Mouse (Mus musculus) hindbrain, embryonic 14.5 days (tissue): Measurements from ENCODE around the gene Wif1. TPM values are rescaled to one million over a fixed set of nuclear protein-coding genes. Genes with fewer than 3 reads are reported as not detected.

Source experiments
- ATAC-seq: fragments of 200-750 bp; cut with Nextera tagmentation; 2 replicates; pipeline ENCODE4 v1.8.0; 2017; ENCODE audit warnings: moderate number of reproducible peaks, mild to moderate bottlenecking, moderate TSS enrichment, moderate library complexity; ENCODE audit not compliant: low FRiP score
- DNase-seq: peaks from one replicate; pipeline ENCODE4 v3.0.0-alpha.2; 2015; ENCODE audit warnings: low spot score
- H3K27ac ChIP-seq: fragments of 300-500 bp; sonication (generic); 2 replicates; pipeline ENCODE4 v1.5.1; 2014; ENCODE audit warnings: mild to moderate bottlenecking, moderate library complexity
- H3K27me3 ChIP-seq: fragments of 300-500 bp; sonication (generic); 2 replicates; pipeline ENCODE4 v1.6.1; 2014; ENCODE audit warnings: mild to moderate bottlenecking, low read length, mixed read lengths; ENCODE audit not compliant: control insufficient read depth, insufficient read depth
- H3K36me3 ChIP-seq: fragments of 300-500 bp; sonication (generic); replicated peaks from 2 replicates; pipeline ENCODE4 v1.6.1; 2014; ENCODE audit not compliant: control insufficient read depth, insufficient read depth
- H3K4me1 ChIP-seq: fragments of 300-500 bp; sonication (generic); replicated peaks from 2 replicates; pipeline ENCODE4 v1.6.1; 2014; ENCODE audit warnings: antibody characterized with exemption, low read length, mixed read lengths; ENCODE audit not compliant: control insufficient read depth, insufficient read depth
- H3K4me2 ChIP-seq: fragments of 300-500 bp; sonication (generic); replicated peaks from 2 replicates; pipeline ENCODE4 v1.6.1; 2014; ENCODE audit warnings: mild to moderate bottlenecking, moderate library complexity
- H3K4me3 ChIP-seq: fragments of 300-500 bp; sonication (generic); replicated peaks from 2 replicates; pipeline ENCODE4 v1.5.1; 2014; ENCODE audit warnings: mild to moderate bottlenecking, low read length
- H3K9ac ChIP-seq: fragments of 300-500 bp; sonication (generic); 2 replicates; pipeline ENCODE4 v1.6.1; 2014
- H3K9me3 ChIP-seq: fragments of 300-500 bp; sonication (generic); 2 replicates; pipeline ENCODE4 v1.6.1; 2016; ENCODE audit warnings: low read length; ENCODE audit not compliant: control insufficient read depth
- WGBS: fragments of 180-500 bp; shearing (Covaris S2); extraction: QIAGEN DNeasy Blood & Tissue Kit; methylation state at CpG from one replicate; pipeline ENCODE4 v1.1.7; 2014; 5-methylcytosine and 5-hydroxymethylcytosine counted together
- polyA plus RNA-seq: library from polyadenylated mRNA; unstranded; fragments of >200 nt; fragmentation: Nextera tagmentation; extraction: Ambion mirVana; gene quantifications from 2 replicates; pipeline ENCODE4 v1.2.1, GENCODE M21; 2014

Wif1 gene
- polyA plus RNA-seq, 1 experiment from 2014 or later = 6.1 TPM

GRCm38 (mm10) chr10:121038556-121039284, 5.0 kb downstream of the Wif1 start:
- Histone ChIP-seq H3K4me1 (peaks cover 8% of the 10 kb centered on the region; the same call in 1 of the 2 replicates), H3K9me3 (no peaks in the 10 kb centered on the region), H3K4me2 (no peak overlapping the region), H3K27ac (no peak overlapping the region), H3K27me3 (peaks cover 32% of the 10 kb centered on the region), H3K36me3 (no peaks in the 10 kb centered on the region), H3K9ac (no peak overlapping the region), H3K4me3 (no peak overlapping the region)
- ATAC-seq (no peak), DNase-seq (no peak)
- 84% methylated on average over 4 of the region's 4 CpGs for WGBS

- DNase-seq (no peak), ATAC-seq (0 out of 2 replicates have a peak, but pooled peaks have one; percentile 31)
- no peaks in the 10 kb centered on the region for H3K9me3 ChIP-seq
- no peaks in the 10 kb centered on the region for H3K4me1 ChIP-seq
- H3K36me3 ChIP-seq = no peaks in the 10 kb centered on the region
- H3K9ac ChIP-seq = no peak overlapping the region
- H3K4me3 ChIP-seq = no peak overlapping the region
- H3K27ac ChIP-seq = no peak overlapping the region
- no peak overlapping the region for H3K4me2 ChIP-seq
- H3K27me3 ChIP-seq = peaks cover 12% of the 10 kb centered on the region
- 73% methylated on average over 14 of the region's 14 CpGs for WGBS
These were observed 7.2 kb downstream of the Wif1 start for GRCm38 (mm10) chr10:121040911-121041310.

GRCm38 (mm10) chr10:121047440-121047839, 13.7 kb downstream of the Wif1 start:
- Histone ChIP-seq H3K4me1 (no peaks in the 10 kb centered on the region), H3K9ac (no peak overlapping the region), H3K27ac (no peak overlapping the region), H3K4me3 (no peak overlapping the region), H3K4me2 (no peak overlapping the region), H3K9me3 (no peaks in the 10 kb centered on the region), H3K27me3 (no peaks in the 10 kb centered on the region), H3K36me3 (no peaks in the 10 kb centered on the region)
- 75% methylated on average over 10 of the region's 10 CpGs for WGBS
- no peak for ATAC-seq
- no peak for DNase-seq

- 94% methylated on average over 6 of the region's 6 CpGs for WGBS
- ATAC-seq (no peak), DNase-seq (no peak)
- Histone ChIP-seq H3K27ac (no peak overlapping the region), H3K9me3 (no peaks in the 10 kb centered on the region), H3K4me2 (no peak overlapping the region), H3K9ac (no peak overlapping the region), H3K36me3 (no peaks in the 10 kb centered on the region), H3K4me3 (no peak overlapping the region), H3K4me1 (0 out of 2 replicates have a peak, but pooled peaks cover 10% of the 10 kb centered on the region), H3K27me3 (no peaks in the 10 kb centered on the region)
These were observed 18.3 kb downstream of the Wif1 start for GRCm38 (mm10) chr10:121052076-121052475.

GRCm38 (mm10) chr10:121055452-121056188, 21.9 kb downstream of the Wif1 start:
- no peak overlapping the region for H3K4me2 ChIP-seq
- no peak overlapping the region for H3K9ac ChIP-seq
- H3K27me3 ChIP-seq = no peaks in the 10 kb centered on the region
- no peak overlapping the region for H3K4me3 ChIP-seq
- no peaks in the 10 kb centered on the region for H3K9me3 ChIP-seq
- 33% methylated on average over 13 of the region's 13 CpGs for WGBS
- peak; percentile 83 for DNase-seq
- peak; percentile 90 for ATAC-seq
- 0 out of 2 replicates have a peak, but pooled peaks cover 10% of the 10 kb centered on the region for H3K4me1 ChIP-seq
- H3K27ac ChIP-seq = 0 out of 2 replicates have a peak overlapping the region, but pooled peaks have one; percentile 26
- no peaks in the 10 kb centered on the region for H3K36me3 ChIP-seq

- Histone ChIP-seq H3K4me2 (no peak overlapping the region), H3K27me3 (no peaks in the 10 kb centered on the region), H3K36me3 (no peaks in the 10 kb centered on the region), H3K4me3 (no peak overlapping the region), H3K9me3 (no peaks in the 10 kb centered on the region), H3K27ac (no peak overlapping the region), H3K9ac (no peak overlapping the region), H3K4me1 (0 out of 2 replicates have a peak, but pooled peaks cover 10% of the 10 kb centered on the region)
- 86% methylated on average over 6 of the region's 6 CpGs for WGBS
- DNase-seq (no peak), ATAC-seq (no peak)
These were observed 23.1 kb downstream of the Wif1 start for GRCm38 (mm10) chr10:121056823-121057222.

- Histone ChIP-seq H3K27me3 (no peaks in the 10 kb centered on the region), H3K9ac (no peak overlapping the region), H3K4me3 (no peak overlapping the region), H3K36me3 (no peaks in the 10 kb centered on the region), H3K4me2 (no peak overlapping the region), H3K4me1 (0 out of 2 replicates have a peak, but pooled peaks cover 10% of the 10 kb centered on the region), H3K9me3 (no peaks in the 10 kb centered on the region), H3K27ac (no peak overlapping the region)
- 82% methylated on average over 23 of the region's 23 CpGs for WGBS
- ATAC-seq (no peak), DNase-seq (no peak)
These were observed 25.6 kb downstream of the Wif1 start for GRCm38 (mm10) chr10:121059043-121060003.

GRCm38 (mm10) chr10:121061336-121061835, 27.6 kb downstream of the Wif1 start:
- 70% methylated on average over 5 of the region's 5 CpGs for WGBS
- DNase-seq = no peak
- no peaks in the 10 kb centered on the region for H3K27me3 ChIP-seq

More at GRCm38 (mm10) chr10:121061336-121061835, 27.6 kb downstream of the Wif1 start:
- Histone ChIP-seq H3K4me2 (no peak overlapping the region), H3K9me3 (no peaks in the 10 kb centered on the region), H3K27ac (no peak overlapping the region), H3K4me1 (no peaks in the 10 kb centered on the region), H3K4me3 (no peak overlapping the region), H3K36me3 (no peaks in the 10 kb centered on the region), H3K9ac (no peak overlapping the region)
- ATAC-seq = no peak
